Mouse (Mus musculus) gastrocnemius, postnatal 25 days (tissue): Measurements from ENCODE around the gene Ccser2. TPM values are rescaled to one million over a fixed set of nuclear protein-coding genes. Genes with fewer than 3 reads are reported as not detected.

ENCODE experiments used
- DNase-seq: peaks from one replicate; pipeline ENCODE4 v3.0.0; 2022
- total RNA-seq, 2 experiments: library from RNA; stranded (reverse); gene quantifications; 1 replicate in 1 of 2; 2 replicates in 1 of 2; pipeline ENCODE4 v1.2.3; 2021

Ccser2 gene
- total RNA-seq, 2 experiments from 2014 or later, result 58.0 to 65.8 TPM

- no peak for DNase-seq
Measured at GRCm38 (mm10) chr14:36868769-36869362, 99.7 kb downstream of the Ccser2 start.

- DNase-seq, result no peak
Measured at GRCm38 (mm10) chr14:36866966-36867700, 101.4 kb downstream of the Ccser2 start.

GRCm38 (mm10) chr14:36863877-36864489 lies 104.6 kb downstream of the Ccser2 start:
- peak; percentile 56 for DNase-seq

- no peak for DNase-seq
Measured at GRCm38 (mm10) chr14:36862387-36862786, 106.2 kb downstream of the Ccser2 start.

GRCm38 (mm10) chr14:36858932-36859331 lies 109.6 kb downstream of the Ccser2 start:
- no peak for DNase-seq

- DNase-seq, result no peak
Measured at GRCm38 (mm10) chr14:36852972-36853371, 115.6 kb downstream of the Ccser2 start.

GRCm38 (mm10) chr14:36848860-36849259 lies 119.7 kb downstream of the Ccser2 start:
- no peak for DNase-seq

Other genes starting within 250 kb of the Ccser2 start
- gene Rgr, start 80.2 kb upstream of the Ccser2 start, total RNA-seq, result under 1 TPM in 1 of 2 experiments, not detected in 1; 0.19 TPM
- not detected for gene Lrit1, start 86.1 kb upstream of the Ccser2 start, total RNA-seq
- not detected for gene Lrit2, start 99.2 kb upstream of the Ccser2 start, total RNA-seq
- not detected for gene Cdhr1, start 129.6 kb upstream of the Ccser2 start, total RNA-seq
- under 1 TPM; 0.38 to 0.41 TPM for gene 2610528A11Rik, start 145.2 kb upstream of the Ccser2 start, total RNA-seq
- 100 to 1,000 TPM; 369 to 406 TPM for gene Ghitm, start 166.5 kb upstream of the Ccser2 start, total RNA-seq